Mouse (Mus musculus): ENCODE results near the gene Pxt1. TPM values are rescaled to one million over a fixed set of nuclear protein-coding genes. Genes with fewer than 3 reads are reported as not detected.
A peak's percentile ranks its signal among the peaks of the same experiment; 100 is the strongest.

The Pxt1 gene
- polyA plus RNA-seq, 1 experiment from 2014 or later, result not detected

- Histone ChIP-seq H3K4me3 (ENCODE audit: inconsistent target) (no peak overlapping the region), H3K79me2 (ENCODE audit: inconsistent target) (no peaks in the 10 kb centered on the region), H3K36me3 (ENCODE audit: inconsistent target) (no peaks in the 10 kb centered on the region), H3K27ac (no peak overlapping the region)
- WGBS (ENCODE audit: missing documents), result 94% methylated on average over 4 of the region's 6 CpGs
Observed at GRCm38 (mm10) chr17:28913940-28914339, 29.7 kb downstream of the Pxt1 start.

- WGBS (ENCODE audit: missing documents), result 80% methylated on average over 5 of the region's 5 CpGs
- H3K79me2 ChIP-seq (ENCODE audit: inconsistent target), result no peaks in the 10 kb centered on the region
- no peak overlapping the region for H3K27ac ChIP-seq
- no peak overlapping the region for H3K4me3 ChIP-seq (ENCODE audit: inconsistent target)
- H3K36me3 ChIP-seq (ENCODE audit: inconsistent target), result no peaks in the 10 kb centered on the region
Observed at GRCm38 (mm10) chr17:28913200-28913599, 30.4 kb downstream of the Pxt1 start.

DNA sequence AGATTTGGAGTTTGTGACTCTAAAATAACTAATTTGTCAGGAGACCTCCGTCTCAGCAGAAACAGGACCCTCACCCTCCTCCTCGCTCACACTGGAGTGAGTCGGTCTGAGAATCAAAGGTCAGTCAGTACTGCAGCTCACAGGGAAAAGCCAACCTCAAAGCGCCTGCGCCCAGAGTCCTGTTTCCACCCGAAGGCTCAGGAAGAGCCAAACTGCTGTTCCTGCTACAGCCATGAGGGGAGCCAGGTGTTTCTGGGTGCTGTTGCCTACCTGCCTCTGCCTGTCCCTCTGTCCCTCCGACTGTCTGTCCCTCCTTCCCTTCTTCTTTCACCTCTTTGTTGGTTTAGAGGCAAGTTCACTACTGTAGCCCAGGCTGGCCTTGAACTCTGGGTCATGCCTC, 33.5 kb downstream of the Pxt1 start:
- no peak overlapping the region for H3K27ac ChIP-seq
- 81% methylated on average over 6 of the region's 7 CpGs for WGBS (ENCODE audit: missing documents)
- no peaks in the 10 kb centered on the region for H3K36me3 ChIP-seq (ENCODE audit: inconsistent target)
- H3K79me2 ChIP-seq (ENCODE audit: inconsistent target), result no peaks in the 10 kb centered on the region
- no peak overlapping the region for H3K4me3 ChIP-seq (ENCODE audit: inconsistent target)

- WGBS (ENCODE audit: missing documents), result 9% methylated on average over 23 of the region's 29 CpGs
- Histone ChIP-seq H3K36me3 (ENCODE audit: inconsistent target) (no peaks in the 10 kb centered on the region), H3K27ac (no peak overlapping the region), H3K4me3 (ENCODE audit: inconsistent target) (no peak overlapping the region), H3K79me2 (ENCODE audit: inconsistent target) (no peaks in the 10 kb centered on the region)
Observed at GRCm38 (mm10) chr17:28909252-28909941, 34.2 kb downstream of the Pxt1 start.

GRCm38 (mm10) chr17:28907959-28908358, 35.7 kb downstream of the Pxt1 start:
- Histone ChIP-seq H3K4me3 (ENCODE audit: inconsistent target) (no peak overlapping the region), H3K36me3 (ENCODE audit: inconsistent target) (no peaks in the 10 kb centered on the region), H3K27ac (no peak overlapping the region), H3K79me2 (ENCODE audit: inconsistent target) (no peaks in the 10 kb centered on the region)
- WGBS (ENCODE audit: missing documents), result 50% methylated on average over 7 of the region's 7 CpGs

DNA sequence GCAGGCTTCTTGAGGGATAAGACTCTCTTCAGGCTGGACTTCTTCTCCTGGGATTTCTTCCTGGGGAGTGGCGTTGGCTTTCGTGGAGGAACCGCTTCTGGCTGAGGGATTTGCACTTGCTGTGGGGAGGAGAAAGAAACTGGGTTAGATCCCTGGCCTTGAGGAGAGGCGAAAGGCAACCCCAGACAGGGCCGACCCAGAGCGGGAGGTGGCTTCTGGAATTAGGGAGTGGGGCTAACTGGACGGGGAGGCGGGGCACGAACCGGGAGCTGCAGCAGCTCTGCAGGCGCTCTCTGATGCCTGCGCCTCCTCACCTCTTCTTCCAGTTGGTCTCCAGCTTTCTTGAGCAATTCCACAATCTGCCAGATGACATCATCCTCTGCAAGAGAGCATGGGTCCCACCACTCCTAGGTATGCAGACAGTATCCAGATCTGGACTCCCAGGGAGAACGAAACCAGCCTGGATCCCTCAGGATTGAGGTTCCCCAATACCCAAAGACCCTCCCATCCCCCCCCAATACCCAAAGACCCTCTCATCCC, 38.2 kb downstream of the Pxt1 start:
- H3K4me3 ChIP-seq (ENCODE audit: inconsistent target), result no peak overlapping the region
- WGBS (ENCODE audit: missing documents), result 94% methylated on average over 13 of the region's 13 CpGs
- H3K27ac ChIP-seq, result no peak overlapping the region
- H3K79me2 ChIP-seq (ENCODE audit: inconsistent target), result no peaks in the 10 kb centered on the region
- H3K36me3 ChIP-seq (ENCODE audit: inconsistent target), result no peaks in the 10 kb centered on the region

- 51% methylated on average over 23 of the region's 23 CpGs for WGBS (ENCODE audit: missing documents)
- Histone ChIP-seq H3K79me2 (ENCODE audit: inconsistent target) (no peaks in the 10 kb centered on the region), H3K4me3 (ENCODE audit: inconsistent target) (no peak overlapping the region), H3K27ac (no peak overlapping the region), H3K36me3 (ENCODE audit: inconsistent target) (no peaks in the 10 kb centered on the region)
Observed at GRCm38 (mm10) chr17:28904546-28905376, 38.9 kb downstream of the Pxt1 start.

GRCm38 (mm10) chr17:28901559-28901958, 42.1 kb downstream of the Pxt1 start:
- Histone ChIP-seq H3K79me2 (ENCODE audit: inconsistent target) (no peaks in the 10 kb centered on the region), H3K4me3 (ENCODE audit: inconsistent target) (no peak overlapping the region), H3K27ac (no peak overlapping the region), H3K36me3 (ENCODE audit: inconsistent target) (no peaks in the 10 kb centered on the region)
- WGBS (ENCODE audit: missing documents), result 94% methylated on average over 4 of the region's 4 CpGs

DNA sequence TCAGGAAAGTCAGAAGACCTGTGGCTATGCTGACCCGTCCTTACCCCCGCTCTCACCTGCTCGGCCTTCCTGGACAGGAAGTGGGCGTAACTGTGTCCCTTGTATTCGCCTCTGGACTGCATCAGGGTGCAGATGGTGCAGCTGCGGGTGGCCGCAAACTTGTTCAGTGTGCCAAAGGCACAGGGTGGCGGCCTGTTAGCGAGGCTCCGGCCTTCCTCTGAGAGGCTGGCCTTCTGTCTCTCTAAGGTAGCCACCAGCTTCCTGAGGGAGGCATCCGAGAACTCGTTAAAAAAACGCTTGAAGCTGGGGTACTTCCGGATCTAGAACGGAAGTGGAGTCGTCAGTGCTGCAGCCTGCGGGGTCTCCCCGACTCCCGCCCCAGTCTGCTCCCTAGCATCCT, 44.2 kb downstream of the Pxt1 start:
- Histone ChIP-seq H3K27ac (no peak overlapping the region), H3K4me3 (ENCODE audit: inconsistent target) (no peak overlapping the region), H3K79me2 (ENCODE audit: inconsistent target) (no peaks in the 10 kb centered on the region), H3K36me3 (ENCODE audit: inconsistent target) (no peaks in the 10 kb centered on the region)
- 84% methylated on average over 19 of the region's 19 CpGs for WGBS (ENCODE audit: missing documents)

DNA sequence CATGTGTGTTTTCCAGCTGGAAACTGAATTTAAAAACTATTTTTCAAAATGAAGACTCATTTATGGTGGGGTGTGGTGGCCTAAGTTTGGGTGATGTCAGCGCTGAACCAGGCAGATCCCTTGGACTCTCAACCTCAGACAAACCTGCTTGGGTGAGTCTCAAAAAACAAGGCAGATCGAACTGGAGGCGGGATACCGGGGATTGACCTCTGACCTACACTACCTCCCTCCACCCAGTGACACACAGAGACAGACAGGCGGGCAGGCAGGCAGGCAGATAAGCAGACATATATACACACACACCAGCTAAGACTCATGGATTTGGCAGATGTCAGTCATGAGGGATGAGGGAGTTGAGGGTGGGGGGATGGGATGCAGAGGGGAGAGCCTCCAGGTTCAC, 45.4 kb downstream of the Pxt1 start:
- Histone ChIP-seq H3K36me3 (ENCODE audit: inconsistent target) (no peaks in the 10 kb centered on the region), H3K27ac (no peak overlapping the region), H3K4me3 (ENCODE audit: inconsistent target) (no peak overlapping the region), H3K79me2 (ENCODE audit: inconsistent target) (no peaks in the 10 kb centered on the region)
- 91% methylated on average over 5 of the region's 5 CpGs for WGBS (ENCODE audit: missing documents)

- Histone ChIP-seq H3K4me3 (ENCODE audit: inconsistent target) (no peak overlapping the region), H3K36me3 (ENCODE audit: inconsistent target) (no peaks in the 10 kb centered on the region), H3K27ac (no peak overlapping the region), H3K79me2 (ENCODE audit: inconsistent target) (no peaks in the 10 kb centered on the region)
- 96% methylated on average over 5 of the region's 5 CpGs for WGBS (ENCODE audit: missing documents)
Observed at GRCm38 (mm10) chr17:28897817-28898216, 45.8 kb downstream of the Pxt1 start.

- 98% methylated on average over 11 of the region's 11 CpGs for WGBS (ENCODE audit: missing documents)
- Histone ChIP-seq H3K79me2 (ENCODE audit: inconsistent target) (no peaks in the 10 kb centered on the region), H3K27ac (no peak overlapping the region), H3K4me3 (ENCODE audit: inconsistent target) (no peak overlapping the region), H3K36me3 (ENCODE audit: inconsistent target) (no peaks in the 10 kb centered on the region)
Observed at GRCm38 (mm10) chr17:28896095-28896780, 47.4 kb downstream of the Pxt1 start.

GRCm38 (mm10) chr17:28895217-28895875, 48.3 kb downstream of the Pxt1 start:
- WGBS (ENCODE audit: missing documents), result 95% methylated on average over 21 of the region's 21 CpGs
- no peaks in the 10 kb centered on the region for H3K36me3 ChIP-seq (ENCODE audit: inconsistent target)
- H3K27ac ChIP-seq, result no peak overlapping the region
- H3K79me2 ChIP-seq (ENCODE audit: inconsistent target), result no peaks in the 10 kb centered on the region
- H3K4me3 ChIP-seq (ENCODE audit: inconsistent target), result no peak overlapping the region

DNA sequence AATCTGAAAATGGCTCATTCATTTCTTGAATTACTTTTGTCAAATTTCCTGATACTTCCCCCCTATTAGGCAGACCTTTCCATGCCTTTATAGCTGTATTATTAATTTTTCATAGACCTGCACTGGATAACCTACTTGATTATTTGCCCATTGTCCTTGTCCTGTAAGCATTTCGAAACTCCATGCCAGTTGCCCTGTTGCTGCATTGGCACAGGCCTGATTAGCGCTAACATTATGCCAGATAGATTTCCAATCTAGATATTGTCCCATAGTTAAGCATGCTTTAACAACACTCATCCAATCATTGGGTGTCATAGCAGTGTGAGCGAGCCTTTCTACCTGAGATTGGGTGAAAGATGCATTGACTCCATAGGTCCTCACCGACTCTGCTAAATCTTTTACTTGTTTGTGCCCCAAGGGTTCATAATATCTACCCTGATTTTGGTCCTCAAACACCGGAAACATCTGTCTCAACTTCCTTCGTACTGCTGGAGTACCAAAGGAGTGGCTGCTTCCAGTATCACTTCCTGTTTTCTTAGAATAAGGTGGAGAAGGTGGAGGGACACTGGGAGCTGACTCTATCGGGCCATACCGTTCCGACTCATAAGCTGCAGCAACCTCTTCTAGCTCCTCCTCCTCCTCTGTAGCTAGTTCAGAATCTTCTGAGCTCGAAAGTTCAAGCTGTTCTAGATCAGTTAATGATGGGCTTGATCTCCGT, 49.4 kb downstream of the Pxt1 start:
- H3K36me3 ChIP-seq (ENCODE audit: inconsistent target), result no peaks in the 10 kb centered on the region
- H3K27ac ChIP-seq, result peak overlapping the region; percentile 40
- H3K4me3 ChIP-seq (ENCODE audit: inconsistent target), result no peak overlapping the region
- WGBS (ENCODE audit: missing documents), result 19% methylated on average over 11 of the region's 11 CpGs
- H3K79me2 ChIP-seq (ENCODE audit: inconsistent target), result no peaks in the 10 kb centered on the region

Data from macrophage (primary cell).